Mouse (Mus musculus) embryo, embryonic 10.5 days (tissue): ENCODE results near the gene Med25.
"Not testable (repeated sequence)": the region's sequence is repeated elsewhere in the genome, so short reads cannot be mapped to it uniquely, and the experiment has no call there.

Experiments used
- DNase-seq: peaks from one replicate; pipeline ENCODE4 v3.0.0-alpha.2; 2015; ENCODE audit warnings: low spot score

Gene Med25

GRCm38 (mm10) chr7:44891611-44892010, 901 bp downstream of the Med25 start:
- no peak for DNase-seq

DNA sequence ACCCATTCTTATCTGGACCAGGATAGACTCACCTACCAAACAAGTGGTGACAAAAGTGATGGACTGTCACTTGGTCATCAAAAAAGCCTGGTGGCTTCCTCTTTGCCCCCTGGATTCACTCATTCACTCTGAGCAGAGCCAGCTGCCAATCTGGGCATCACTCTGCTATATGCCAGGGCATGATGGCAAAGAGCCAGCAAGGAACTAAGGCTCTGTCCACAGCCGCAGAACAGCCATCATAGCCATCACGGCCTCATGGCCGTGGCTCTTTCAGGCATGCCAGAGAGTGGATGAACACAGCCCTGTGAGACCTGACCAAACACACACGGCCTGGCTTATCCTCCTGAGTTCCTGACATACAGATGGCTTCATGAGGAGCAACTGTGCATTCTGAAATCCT, 1.8 kb downstream of the Med25 start:
- DNase-seq, result no peak

DNA sequence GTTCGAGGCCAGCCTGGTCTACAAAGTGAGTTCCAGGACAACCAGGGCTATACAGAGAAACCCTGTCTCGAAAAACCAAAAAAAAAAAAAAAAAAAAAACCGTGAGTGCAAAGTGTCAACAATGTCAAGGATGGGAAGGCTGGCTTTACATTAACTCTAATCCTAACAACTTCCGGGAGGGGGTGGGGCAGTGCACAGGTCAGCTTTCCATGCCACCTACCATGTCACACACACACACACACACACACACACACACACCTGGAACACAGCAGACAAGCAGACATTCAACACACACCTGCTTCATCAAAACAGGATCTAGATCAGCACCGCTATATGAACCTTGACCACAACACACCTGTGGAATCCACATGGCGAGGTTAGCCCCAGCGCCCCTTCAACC, 2.3 kb downstream of the Med25 start:
- DNase-seq, result no peak

- DNase-seq, result no peak
These were observed 4.0 kb downstream of the Med25 start for GRCm38 (mm10) chr7:44888256-44889105.

- DNase-seq, result no peak
These were observed 5.5 kb downstream of the Med25 start for GRCm38 (mm10) chr7:44886964-44887363.

- no peak for DNase-seq
These were observed 7.9 kb downstream of the Med25 start for GRCm38 (mm10) chr7:44884637-44885036.

DNA sequence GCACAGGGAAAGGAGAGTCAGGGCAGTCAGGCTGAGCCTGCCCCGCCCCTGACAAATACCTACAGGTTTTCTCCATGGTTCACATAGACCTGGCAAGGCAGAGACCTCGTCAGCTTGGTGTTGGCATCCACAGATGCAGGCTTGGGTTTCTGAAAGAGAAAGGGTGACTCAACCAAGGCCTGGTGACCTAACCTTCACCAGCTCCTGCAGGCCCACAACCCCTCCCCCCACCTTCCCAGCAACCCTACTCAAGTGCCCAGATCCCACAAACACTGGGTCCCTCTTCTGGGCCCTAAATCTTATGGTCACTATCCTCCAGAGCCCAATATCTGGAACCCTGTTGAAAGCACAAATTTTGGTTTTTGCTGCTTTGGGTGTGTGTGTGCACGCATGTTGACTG, 9.5 kb downstream of the Med25 start:
- DNase-seq, result no peak

DNA sequence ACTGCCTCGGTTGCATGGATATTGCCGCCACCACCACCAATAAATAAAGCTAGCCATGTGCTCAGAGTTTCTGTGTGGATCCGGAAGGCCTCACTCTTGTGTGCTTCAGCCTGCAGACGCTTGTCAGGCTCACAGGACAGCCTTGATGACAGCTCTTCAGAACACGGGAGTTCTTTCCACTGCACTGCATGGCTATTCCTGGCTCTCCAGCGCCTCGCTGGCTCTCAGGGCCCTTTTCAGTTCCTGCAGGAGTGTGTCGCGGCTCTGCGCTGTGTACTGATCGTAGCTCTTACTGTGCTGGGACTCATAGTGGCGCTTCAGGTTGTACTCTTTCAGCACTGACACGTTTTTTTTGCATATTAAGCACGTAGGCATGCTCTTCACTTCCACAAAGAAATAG, 14.7 kb downstream of the Med25 start:
- DNase-seq, result no peak

GRCm38 (mm10) chr7:44871774-44872173, 20.7 kb downstream of the Med25 start:
- DNase-seq, result not testable (repeated sequence)

- DNase-seq, result no peak
These were observed 21.3 kb downstream of the Med25 start for GRCm38 (mm10) chr7:44871181-44871580.

GRCm38 (mm10) chr7:44870614-44871013, 21.9 kb downstream of the Med25 start:
- DNase-seq, result no peak

GRCm38 (mm10) chr7:44869697-44870528, 22.6 kb downstream of the Med25 start, which contains the start of gene Ptov1:
Ptov1 (minus strand) TSS chr7:44869788.
- peak; percentile 97 for DNase-seq

DNA sequence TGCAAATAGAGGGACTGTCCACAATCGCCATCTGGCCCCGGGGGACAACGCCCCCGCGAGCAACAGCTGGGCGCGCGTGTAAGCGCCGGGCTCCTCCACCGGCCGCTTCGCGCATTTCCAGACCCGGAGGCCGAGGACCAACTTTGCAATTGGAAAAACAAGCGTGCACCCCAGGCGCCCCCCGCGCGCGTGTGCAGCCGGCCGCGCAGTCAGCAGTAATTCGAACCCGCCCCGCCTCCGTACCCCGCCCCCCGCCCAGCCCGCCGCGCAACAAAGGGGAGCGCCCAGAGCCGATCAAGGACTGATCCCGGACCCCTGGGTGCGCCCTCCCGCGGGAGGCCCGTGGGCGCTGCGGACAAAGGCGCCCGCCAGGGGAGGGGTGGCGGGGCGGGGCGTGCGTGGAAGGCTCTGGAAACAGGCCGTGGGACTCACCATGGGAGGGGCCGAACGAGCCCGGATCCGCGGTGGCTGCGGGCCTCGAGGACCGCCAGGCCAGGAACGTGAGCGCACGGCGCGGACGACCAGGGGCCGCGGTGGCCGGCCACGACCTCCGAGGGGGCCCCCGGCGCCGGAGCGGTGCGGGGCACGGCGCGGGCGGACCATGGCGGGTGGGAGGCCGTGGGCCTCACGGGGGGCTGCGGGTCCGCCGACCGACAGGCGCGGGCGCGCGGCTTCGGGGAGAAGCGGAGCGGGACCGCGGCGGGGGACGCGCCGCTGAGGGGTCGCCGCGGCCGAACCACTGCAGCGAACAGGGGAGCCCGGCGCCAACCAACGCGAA, 23.4 kb downstream of the Med25 start:
- DNase-seq, result peak; percentile 67

- DNase-seq, result peak; percentile 22
These were observed 24.0 kb downstream of the Med25 start for GRCm38 (mm10) chr7:44868465-44868864.

- no peak for DNase-seq
These were observed 24.7 kb downstream of the Med25 start for GRCm38 (mm10) chr7:44867802-44868201.

- DNase-seq, result no peak
These were observed 25.4 kb downstream of the Med25 start for GRCm38 (mm10) chr7:44867010-44867702.

DNA sequence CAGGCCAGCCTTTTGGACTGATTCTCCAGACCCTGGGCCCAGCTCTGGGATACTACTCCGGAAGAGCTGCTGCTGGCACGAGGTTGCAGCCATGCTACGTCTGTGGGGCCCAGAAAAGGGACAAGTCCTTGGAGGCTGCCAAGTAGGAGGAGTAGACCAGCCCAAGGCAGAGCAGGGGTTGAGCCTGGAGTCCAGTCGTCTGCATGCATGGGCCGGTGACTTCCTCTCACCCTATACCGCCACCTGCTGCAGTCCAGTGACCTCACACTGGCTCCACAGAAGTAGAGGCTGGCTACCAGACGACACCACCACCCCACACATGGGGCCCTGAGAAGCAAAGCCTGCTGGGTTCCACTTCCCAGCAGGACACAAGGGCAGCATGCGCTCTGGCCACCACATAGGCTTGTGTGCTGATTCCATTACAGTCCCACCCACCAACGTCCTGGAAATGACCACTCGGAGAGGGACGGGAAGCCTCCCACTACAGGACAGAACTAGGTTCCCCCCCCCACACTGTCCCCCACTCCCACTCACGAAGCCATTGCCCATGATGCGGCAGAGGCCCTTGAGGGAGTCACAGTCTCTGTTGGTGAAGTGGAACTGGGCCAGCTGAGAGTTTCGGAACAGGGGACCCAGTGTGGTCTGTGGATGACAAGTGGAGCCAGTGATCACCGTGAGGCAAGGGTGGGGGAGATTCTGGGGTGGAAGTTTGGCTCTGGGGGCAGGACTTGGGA, 26.1 kb downstream of the Med25 start:
- DNase-seq, result no peak

DNA sequence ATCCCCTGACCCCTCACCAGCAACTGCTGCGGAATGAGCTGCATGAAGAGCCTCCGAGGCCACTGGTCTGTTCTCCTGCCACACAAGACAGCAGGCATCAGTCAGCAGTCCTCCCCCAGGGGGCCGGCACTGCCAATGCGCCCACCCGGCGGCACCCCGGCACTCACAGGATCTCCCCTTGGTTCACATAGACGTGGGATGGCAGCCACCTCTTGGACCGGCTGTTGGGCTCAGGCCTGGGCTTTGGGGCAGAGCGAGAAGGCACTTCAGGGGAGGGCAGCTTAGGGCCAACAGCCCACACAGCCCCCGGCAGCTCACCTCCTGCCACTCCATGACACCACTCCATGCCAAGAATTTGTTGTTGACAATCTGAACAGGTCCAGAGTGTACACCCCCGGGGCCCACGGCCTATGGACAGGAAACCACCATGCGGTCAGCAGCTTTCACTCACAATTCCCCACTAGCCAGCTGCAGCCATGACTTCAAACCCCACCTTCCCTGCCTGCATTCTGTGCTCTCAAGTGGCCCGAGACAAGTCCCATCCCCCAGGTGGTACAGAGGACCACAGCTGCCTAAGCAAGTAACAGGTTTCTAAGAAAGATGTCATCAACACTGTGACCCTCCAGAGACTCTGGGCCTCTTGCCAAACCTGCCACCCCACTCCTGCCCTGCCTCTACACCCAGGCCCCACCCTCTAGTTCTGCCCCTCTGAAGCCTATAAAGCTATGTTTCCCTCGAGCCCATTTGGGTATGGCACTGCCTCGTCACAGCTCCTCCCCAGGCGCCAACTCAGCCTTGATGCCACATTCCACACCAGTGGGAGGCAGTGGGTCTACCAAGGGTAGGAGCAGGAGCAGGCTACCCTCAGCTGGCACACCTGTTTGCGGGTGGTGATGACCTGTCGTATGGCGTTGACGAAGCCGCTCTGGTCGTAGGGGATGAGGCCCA, 27.6 kb downstream of the Med25 start:
- DNase-seq, result no peak

- DNase-seq, result no peak
These were observed 28.5 kb downstream of the Med25 start for GRCm38 (mm10) chr7:44863982-44864494.

- no peak for DNase-seq
These were observed 29.3 kb downstream of the Med25 start for GRCm38 (mm10) chr7:44863210-44863609.
